Mouse (Mus musculus): Measurements from ENCODE around the gene Slc6a8.

The Slc6a8 gene

GRCm38 (mm10) chrX:73672879-73673618 is at the start of gene Slc6a8:
Gene Slc6a8 (plus strand): TSS chrX:73673150.
- TF ChIP-seq GATA4 (IDR thresholded peaks at IDR 0.05; ENCODE audit: insufficient replicate concordance, low read length), result no peak

DNA sequence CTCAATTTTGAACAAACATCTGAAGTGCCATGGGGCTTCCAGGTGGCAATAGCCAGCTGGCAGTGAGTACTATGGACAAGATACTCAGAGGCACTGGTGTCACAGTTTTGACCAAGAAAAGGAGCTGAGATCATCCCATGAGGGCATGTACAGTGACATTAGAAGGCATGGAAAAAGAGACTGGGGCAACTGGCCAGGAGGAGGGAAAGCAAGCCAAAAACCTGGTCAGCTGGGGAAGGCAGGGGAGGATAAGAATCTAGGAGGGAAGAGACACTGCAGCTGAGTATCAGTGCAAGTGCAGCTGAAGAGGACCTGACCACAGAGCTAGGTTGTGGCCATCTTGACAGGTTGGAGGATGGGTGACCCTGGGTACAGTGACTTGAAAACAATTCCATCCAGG is 46.0 kb upstream of the Slc6a8 start:
- no peak for TF ChIP-seq GATA4 (IDR thresholded peaks at IDR 0.05; ENCODE audit: insufficient replicate concordance, low read length)

GRCm38 (mm10) chrX:73635425-73635824 is 37.5 kb upstream of the Slc6a8 start:
- TF ChIP-seq GATA4 (IDR thresholded peaks at IDR 0.05; ENCODE audit: insufficient replicate concordance, low read length), result no peak

- TF ChIP-seq GATA4 (IDR thresholded peaks at IDR 0.05; ENCODE audit: insufficient replicate concordance, low read length), result no peak
Measured at GRCm38 (mm10) chrX:73637415-73637814, 35.5 kb upstream of the Slc6a8 start.

DNA sequence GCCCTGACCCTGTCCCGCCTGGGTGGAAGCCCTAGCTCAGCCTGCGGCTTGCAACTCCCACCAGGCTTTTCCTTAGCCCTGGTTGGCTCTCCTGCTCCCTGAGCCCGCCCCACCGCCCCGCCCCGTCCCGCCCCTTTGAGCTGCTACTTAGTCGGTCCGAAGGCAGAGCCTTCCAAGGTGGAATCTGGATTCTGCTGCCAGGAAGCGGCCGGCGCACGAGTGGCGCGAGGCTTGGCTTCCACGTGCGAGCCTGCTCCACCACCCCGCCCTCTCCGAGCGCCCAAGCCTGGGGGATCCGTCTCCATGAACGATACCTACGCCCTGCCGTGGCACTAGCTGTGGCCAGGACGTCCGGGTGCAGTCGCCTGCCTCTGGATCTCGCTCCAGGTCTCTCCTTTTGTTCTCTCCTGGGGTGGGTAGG is 33.7 kb upstream of the Slc6a8 start, which contains the start of gene Dusp9:
Gene Dusp9 (plus strand): TSS at position 165 of the 421 bp plus-strand sequence.
- TF ChIP-seq GATA4 (IDR thresholded peaks at IDR 0.05; ENCODE audit: insufficient replicate concordance, low read length), result no peak

DNA sequence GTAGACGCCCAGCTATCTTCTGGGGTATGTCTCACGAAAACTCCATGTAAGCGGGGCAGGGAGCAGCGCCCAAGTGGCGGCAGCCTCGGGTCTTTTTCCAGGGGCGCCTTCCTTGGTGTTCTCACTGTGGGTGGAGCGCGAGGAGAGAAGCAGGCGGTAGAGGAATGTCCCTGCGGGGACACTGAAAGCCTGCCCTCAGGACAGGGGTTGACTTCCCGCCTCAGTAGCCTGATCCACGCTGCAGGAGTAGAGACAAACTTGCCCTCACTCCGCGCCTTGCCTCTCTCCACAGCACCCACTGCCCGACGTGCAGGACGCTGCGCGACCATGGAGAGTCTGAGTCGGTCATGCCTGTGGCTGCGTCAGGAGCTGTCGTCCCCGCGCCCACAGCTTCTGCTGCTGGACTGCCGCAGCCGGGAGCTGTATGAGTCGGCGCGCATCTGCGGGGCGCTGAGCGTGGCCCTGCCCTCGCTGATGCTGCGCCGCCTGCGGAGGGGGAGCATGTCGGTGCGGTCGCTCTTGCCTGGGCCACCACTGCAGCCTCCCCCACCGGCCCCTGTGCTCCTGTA is 33.0 kb upstream of the Slc6a8 start:
- no peak for TF ChIP-seq GATA4 (IDR thresholded peaks at IDR 0.05; ENCODE audit: insufficient replicate concordance, low read length)

- TF ChIP-seq GATA4 (IDR thresholded peaks at IDR 0.05; ENCODE audit: insufficient replicate concordance, low read length), result no peak
Measured at GRCm38 (mm10) chrX:73645121-73645520, 27.8 kb upstream of the Slc6a8 start.

DNA sequence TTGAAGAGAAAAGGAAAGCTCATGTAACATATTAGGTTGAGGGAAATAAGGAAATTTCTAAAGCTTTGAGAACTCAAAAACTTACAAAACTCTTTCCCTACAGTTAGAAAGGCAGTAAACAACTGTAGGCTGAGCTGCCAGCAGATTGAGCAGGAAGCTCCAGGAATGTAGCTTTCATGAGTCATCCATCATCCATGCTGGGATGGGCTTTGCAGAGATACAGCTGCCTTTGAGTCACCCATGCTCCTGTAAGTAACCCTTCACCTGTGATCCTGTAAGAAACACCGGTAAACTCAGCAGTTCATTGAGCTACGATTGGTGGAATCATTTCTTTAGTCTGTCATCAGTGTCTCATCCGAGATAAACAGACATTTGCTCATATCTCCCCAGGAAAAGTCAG is 22.1 kb upstream of the Slc6a8 start:
- TF ChIP-seq GATA4 (IDR thresholded peaks at IDR 0.05; ENCODE audit: insufficient replicate concordance, low read length), result no peak

DNA sequence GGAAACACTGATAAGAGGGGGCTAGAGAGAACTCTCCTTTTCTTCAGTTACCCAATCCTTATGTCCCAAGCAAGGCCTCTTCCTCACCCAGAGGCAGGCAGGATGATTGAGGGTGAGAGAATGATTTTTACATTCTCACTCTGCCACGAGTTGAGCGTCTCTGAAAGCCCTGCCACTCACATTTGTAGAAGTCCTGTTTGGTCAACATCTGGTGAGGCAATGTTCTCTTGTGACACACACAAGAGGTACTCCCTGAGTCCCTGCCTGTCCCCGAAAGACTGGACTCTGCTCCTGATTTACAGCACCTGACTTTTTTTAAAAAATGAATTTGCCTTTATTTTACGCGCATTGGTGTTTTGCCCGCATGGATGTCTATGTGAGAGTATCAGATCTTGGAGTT is 19.6 kb upstream of the Slc6a8 start:
- TF ChIP-seq GATA4 (IDR thresholded peaks at IDR 0.05; ENCODE audit: insufficient replicate concordance, low read length), result no peak

- no peak for TF ChIP-seq GATA4 (IDR thresholded peaks at IDR 0.05; ENCODE audit: insufficient replicate concordance, low read length)
Measured at GRCm38 (mm10) chrX:73654177-73654576, 18.8 kb upstream of the Slc6a8 start.

GRCm38 (mm10) chrX:73655529-73655928 is 17.4 kb upstream of the Slc6a8 start:
- no peak for TF ChIP-seq GATA4 (IDR thresholded peaks at IDR 0.05; ENCODE audit: insufficient replicate concordance, low read length)

GRCm38 (mm10) chrX:73658391-73658790 is 14.6 kb upstream of the Slc6a8 start:
- no peak for TF ChIP-seq GATA4 (IDR thresholded peaks at IDR 0.05; ENCODE audit: insufficient replicate concordance, low read length)

DNA sequence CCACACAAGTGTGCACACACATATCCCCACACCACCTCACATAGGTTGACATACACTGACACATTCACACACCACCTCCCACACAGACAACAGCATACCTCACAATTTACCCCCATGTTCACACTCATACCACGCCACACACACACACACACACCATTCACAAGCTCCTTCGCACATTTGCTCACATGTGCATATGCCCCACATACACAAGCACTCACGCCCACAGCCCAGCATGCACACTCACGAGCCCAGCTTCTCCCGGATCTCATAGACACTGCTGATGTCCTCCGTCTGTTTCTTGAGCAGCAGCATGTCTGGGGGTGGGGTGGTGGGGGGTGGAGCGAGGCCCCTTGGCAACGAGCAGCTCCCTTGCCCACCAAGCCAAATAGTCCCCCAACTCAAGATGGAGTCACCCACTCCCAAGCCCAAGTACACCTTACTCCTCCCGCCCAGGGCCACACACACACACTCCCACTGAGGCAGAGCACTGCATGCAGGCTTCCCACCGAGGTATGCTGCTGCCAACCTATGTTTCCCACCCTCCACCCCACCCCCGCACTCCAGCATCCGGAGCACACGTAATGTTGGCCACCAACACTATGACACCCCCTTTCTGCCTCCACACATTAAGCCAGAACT is 13.9 kb upstream of the Slc6a8 start:
- no peak for TF ChIP-seq GATA4 (IDR thresholded peaks at IDR 0.05; ENCODE audit: insufficient replicate concordance, low read length)

DNA sequence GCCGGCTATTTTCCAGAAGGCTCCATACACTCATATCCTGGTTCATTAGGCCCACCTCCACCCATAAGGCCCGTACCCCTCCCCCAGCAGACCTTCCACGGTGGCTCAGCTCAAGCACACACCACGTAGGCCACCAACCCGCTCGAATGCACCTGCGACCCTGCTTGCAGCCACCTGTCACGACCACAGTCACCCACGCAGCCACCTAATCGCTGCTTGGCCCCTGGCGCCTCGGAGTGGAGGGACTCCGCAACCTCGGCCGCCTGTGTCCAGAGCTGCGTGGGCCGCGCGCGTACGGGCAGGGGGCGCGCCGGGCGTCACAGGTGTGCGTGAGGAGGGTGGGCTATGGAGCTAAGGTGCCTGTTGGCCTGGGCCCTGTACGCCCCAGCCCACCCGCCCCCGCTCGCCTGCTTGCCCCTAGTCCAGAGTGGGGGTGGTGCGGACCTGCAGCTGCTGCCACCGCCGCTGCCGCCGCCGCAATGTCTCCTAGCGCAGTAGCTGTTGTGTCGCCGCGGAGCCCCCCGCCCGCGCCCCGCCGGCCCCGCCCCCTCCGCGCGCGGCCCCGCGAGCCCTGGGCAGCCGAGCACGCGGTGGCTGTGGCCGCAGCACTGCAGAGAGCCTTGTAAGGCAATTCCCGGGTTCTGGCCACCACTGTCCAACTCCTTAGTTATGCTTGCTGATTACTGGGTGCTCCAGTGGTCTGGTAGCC is 13.2 kb upstream of the Slc6a8 start, which contains the start of gene Pnck:
Gene Pnck (minus strand): TSS at position 543 of the 709 bp plus-strand sequence.
- no peak for TF ChIP-seq GATA4 (IDR thresholded peaks at IDR 0.05; ENCODE audit: insufficient replicate concordance, low read length)

GRCm38 (mm10) chrX:73660284-73660665 is 12.7 kb upstream of the Slc6a8 start:
- TF ChIP-seq GATA4 (IDR thresholded peaks at IDR 0.05; ENCODE audit: insufficient replicate concordance, low read length), result no peak
